Mouse (Mus musculus): ENCODE data around the gene Isx.

The Isx gene

DNA sequence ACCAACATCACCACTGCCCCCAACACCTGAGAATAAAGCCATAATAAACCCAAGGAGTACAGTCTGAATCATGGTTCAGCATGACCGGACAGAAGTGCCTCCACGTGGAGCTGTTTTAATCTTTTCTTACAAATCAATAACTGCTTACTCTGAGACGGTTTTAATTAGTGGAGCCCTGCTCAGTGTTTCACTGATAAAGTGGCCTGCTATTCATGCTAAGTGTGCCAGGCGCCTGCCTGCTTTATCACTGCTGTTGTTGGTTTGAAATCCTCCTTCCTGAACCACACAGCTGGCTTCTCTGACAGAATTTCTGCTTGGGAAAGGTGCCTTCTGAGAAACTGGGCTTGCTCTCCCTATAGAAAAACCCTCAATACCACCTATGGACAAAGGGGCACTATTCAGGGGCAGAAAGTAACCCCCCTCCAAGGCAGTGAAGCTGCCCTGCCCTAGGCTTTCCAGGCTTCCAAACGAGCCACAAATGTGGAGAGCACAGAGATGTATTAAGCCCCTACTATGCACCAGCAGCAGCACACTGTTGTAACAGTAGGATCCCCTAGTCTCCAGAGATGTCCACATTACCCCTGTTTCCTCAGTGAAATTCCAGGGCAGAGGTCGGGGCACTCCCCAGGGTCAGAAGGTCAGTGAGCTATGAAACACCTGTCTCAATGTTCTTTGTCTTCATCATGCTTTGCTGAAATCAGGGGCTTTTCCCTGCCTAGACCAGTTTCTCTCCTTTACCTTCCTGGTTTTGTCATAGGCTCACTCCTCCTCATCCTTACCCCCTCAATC lies 30.3 kb downstream of the Isx start:
- DNase-seq: no peak

DNA sequence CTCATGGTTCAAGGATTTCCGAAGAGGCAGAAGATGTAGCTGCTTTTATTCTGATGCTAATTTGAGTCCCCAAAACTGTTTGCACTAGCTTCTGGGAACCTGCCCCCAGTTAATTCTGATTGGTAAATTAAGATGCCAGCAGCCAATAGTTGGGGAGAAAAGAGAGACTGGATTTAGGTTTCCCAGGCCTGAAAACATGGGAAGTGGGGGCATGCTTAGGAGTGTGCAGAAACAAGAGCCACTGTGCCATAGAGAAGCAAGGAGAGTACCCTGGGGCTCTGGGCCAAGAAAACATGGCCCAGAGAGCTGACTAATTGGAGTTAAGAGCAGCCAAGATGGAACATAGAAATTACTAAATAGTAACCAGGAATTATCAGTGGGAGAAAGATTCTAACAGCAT lies 33.4 kb downstream of the Isx start:
- no peak for DNase-seq

DNA sequence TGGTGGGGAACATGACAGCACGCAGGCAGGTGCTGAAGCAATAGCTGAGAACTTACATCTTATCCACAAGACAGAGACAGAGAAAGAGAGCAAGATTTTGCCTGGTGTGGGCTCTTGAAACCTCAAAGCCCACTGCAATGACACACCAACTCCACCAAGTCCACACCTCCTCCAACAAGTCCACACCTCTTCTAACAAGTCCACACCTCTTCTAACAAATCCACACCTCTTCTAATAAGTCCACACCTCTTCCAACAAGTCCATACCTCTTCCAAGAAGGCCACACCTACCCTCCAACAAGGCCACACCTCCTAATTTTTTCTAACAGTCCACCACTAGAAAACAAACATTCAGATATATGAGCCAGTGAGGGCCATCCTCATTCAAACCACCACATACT lies 37.7 kb downstream of the Isx start:
- DNase-seq: no peak

DNA sequence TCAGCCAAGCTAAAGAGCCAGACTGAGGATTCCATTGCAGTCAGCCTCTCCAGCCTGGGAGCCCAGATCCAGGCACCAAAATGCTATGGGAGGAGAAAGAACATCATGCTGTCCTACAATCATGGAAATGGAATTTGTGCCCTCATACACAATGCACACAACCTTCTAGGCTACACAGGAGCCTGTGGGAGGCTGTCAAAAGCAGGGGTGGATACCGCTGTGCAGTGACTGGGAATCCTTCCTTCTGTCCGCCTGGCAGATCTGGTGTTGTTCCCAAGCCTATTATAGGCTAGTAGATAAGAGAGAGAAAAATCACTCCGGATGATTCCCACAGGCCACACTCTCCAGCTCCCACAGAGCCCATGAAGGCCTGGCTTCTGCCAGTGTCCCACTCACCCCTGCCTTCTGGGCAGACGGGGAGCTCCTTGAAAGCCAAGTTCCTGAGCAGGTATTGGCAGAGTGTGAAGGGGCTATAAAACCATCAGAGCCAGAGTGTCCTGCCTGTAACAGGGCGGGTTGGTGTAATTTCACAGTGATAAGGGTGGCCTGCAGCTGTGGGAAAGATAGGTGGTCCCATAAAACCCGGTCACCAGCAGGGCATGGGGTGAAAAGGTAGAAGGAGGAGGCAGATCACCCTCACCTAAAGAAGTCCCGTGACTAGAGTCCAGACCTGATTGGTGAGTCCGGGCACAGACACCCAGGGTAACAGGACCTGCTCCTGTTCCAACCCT lies 47.9 kb downstream of the Isx start:
- DNase-seq: no peak

DNA sequence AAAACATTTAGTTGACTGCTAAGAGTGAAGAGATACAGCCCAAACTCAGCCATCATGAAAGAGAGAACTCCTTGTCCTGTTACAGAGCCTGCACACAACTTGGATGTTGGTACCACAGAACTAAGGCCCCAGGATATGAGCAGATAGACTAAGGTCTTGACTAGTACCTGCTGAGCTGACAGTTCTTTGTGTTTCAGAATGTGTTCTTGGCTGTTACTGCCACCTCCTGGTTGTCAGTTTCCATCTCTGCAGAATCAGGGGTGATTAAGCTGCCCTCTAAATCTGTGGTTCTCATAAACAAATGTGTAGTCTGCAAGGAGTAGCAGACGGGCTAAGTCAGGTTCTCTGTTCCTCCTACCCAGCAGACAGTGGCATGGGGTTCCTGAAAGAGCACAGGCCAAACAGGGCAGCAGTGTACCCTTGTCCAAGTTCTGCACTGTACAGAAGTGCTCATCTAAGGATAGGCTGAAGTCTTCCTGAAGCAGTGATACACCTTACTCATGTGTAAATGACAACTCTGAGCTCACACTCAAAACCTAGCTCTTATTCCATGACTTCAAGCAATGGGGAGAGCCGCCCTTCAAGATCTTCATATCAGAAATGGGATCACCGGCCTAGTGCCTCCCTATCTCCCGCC lies 49.0 kb downstream of the Isx start:
- DNase-seq: no peak

DNA sequence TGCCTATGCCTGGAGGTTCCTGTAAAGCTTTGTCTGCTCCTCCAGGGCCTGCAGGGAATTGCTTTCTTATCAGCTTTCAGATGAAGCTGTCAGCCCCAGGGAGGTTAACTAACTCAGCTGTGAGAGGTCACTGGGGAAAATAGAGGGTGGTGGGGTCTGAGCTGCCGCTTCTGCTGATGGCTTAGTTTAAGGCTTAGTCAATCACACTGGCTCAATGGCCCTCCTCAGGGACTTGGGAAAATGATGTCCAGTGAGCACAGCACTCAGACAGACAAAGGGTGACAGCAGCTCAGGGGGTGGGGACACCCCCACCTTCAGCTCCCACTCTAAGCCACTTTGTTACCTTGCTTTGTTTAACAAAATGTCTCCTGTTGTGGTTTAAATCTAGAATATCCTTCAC lies 55.0 kb downstream of the Isx start:
- no peak for DNase-seq

DNA sequence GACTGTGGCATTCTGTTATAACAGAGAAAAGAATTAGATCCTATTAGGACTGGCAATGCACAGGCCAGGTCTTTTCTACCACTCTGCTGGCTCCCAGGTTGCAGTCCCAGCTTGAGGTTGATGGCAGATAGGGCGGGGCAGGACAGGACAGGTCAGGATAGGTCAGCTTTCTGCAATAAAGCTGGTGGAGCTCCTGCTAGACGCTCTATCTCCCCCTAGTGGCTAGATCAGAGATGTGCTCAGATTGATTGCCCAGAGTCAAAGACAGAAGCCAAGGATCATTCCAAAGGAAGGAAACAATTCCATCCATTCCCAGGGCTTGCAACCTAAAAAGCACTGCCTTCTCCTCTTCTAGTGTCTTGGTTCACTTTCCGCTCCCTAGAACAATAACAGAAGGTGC lies 57.8 kb downstream of the Isx start:
- peak; percentile 30 for DNase-seq

DNA sequence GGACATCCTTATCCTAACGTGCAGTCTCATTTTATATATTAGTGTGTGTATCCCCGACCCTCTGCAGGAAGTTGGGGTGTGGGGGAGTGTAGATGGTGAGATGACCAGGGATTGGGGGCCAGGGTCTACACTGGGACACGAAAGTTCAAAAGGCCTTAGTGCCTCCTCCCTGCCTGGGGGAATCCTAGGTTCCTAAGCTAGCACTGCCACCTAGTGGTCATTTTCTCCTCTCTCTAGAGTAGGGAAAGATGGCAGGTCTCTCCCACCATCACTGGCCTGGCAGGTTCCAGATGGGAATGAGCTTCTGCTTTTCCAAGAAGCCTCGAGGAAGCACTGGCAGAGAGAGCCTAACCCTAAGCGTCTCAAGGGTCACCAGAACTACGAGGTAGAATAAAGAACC lies 62.3 kb downstream of the Isx start:
- DNase-seq: peak; percentile 37

DNA sequence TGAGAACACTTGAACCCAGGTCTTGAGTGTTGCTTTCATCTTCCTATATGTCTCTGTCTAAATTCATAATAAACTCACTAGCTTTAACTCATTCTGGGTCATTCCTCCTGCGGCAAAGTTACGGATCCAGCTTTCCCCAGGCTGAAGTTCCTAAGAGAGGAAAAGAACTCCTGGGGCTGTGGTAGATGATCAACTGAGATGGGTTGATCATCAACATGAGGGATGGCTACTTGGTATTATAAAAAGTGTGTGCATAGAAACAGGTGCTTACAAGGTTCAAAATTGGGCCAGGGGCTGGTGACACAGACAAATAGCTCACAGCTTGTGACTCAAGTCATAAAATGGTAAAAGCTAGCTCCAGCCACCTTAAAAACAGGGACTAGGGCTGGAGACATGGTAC lies 63.7 kb downstream of the Isx start:
- no peak for DNase-seq

DNA sequence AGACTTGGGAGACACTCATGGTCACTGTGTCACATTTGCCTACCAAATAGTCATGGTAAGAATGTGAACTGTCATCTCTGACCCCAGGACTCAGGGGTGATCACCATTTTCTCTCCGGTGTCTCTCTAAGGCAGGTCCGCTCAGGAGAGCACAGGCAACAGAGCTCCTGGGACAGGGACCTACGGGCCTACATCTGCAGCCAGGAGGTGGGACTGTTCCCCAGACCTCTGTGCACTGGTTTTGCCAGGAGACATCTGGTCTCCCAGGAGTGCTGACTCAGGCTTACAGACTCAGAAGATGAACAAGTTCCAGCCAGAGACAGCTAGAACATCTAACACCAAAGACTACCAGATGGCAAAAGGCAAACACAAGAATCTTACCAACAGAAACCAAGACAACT lies 69.1 kb downstream of the Isx start:
- no peak for DNase-seq
